Mouse (Mus musculus): ENCODE data around the gene Fsd1. TPM values are rescaled to one million over a fixed set of nuclear protein-coding genes. Genes with fewer than 3 reads are reported as not detected.

Gene Fsd1
- 0.23 and 0.35 TPM in 2 replicates for polyA plus RNA-seq (2012; rRNA removed)

DNA sequence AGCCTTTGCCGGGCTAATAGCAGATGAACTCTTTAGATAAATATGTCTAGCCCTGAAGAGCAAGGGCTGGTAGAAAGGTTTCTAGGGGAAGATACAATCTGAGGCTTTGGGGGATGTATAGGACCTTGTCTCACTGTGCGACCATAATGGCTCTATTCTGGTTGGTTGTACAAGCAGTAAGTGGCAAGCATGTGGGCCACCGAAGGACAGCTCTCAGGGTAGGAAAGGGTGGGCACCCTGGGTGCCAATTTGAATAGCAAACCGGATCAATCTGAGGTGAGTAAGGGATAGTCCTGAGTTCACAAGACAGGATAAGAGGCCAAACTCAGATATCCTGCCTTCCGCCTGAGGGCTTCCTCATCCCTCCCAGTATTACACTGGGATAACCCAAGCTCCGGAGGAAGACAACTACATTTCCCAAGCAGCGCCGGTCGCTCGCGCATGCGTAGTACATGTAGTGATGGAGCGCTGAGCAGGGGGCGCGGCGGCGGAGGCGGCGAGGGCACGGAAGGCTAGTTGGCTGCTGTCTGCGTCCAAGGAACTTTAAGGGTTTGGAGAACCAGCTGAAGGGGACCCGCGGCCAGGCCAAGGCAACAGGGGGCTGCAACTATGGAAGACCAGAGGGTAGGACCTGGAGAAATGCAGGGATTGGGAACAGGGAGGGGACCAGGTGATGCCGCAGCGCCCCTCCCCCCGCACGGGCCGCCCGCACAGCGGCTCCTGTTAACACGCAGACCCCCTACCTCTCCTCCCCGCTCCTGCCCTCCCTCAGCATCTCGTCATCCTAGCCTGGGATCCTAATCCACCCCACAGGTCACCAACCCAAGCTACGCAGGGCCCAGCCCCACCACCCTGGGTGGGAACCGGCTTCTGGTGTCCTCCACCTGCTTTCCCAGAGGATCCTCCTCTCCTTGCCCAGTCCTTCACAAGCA lies at the start of gene Fsd1:
Fsd1 (plus strand) TSS at position 480 of the 932 bp plus-strand sequence.

DNA sequence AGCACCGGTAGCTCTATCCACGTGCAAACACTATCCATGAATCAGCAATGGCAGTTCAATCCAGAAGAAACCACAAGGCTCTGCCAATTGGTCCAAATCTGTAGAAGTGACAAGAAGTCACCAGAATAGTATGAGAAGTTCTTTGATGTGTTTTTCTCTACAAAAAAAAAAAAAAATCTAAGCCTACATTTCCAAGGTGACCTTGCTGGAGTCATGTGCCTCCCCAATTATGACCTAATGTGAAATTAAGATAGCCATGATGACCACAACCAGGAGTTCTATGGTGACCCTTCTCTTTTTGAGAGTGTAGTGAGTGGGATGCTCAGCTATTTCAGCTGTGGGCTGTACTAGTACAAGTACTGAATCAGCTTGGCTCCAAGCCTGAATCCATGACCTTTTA lies 36.9 kb upstream of the Fsd1 start, which contains the start of gene Zfp119b:
Zfp119b (minus strand) TSS at position 101 of the 400 bp plus-strand sequence.

GRCm38 (mm10) chr17:55952447-55953027 lies 33.8 kb upstream of the Fsd1 start, which contains the start of gene Ebi3:
Gene Ebi3 (plus strand): TSS chr17:55952640.

DNA sequence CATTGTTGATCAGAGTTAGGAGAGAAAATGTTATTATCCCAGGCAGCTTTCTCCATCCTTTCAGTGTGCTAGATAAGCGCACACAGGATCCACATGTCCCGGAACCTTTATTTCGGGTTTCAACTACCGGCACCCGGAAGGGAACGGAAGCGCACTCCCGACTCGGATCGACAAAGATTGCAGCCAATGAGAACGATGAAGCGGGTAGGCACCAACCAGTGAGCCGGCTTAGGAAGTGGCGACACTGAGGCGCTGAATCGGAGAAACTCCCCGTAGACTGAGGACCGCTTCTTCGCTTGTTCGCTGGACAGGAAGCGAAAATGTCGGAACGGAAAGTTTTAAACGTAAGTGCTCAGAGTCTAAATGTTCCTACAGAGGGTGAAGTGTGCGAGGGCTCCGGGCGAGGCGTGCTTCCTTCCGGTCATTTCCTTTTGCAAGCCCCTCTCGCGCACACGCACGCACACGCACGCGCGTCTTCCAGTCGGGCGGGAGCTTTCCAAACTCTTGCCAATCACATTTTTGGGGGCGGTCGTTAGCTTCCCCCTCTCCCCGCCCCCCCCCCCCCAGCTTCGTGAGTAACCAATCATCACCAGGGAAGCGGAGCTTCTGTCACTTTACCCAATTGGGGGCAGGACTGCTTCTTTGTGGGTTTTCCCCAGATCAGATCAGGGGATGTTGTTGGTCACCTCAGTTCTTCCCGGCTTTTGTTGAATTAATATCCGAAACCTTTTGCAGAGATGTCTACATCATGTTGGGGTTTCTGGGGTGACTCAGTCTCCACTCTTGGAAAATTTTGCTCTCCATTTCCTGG lies 27.2 kb upstream of the Fsd1 start, which contains the start of gene Yju2:
Yju2 (plus strand) TSS at position 182 of the 811 bp plus-strand sequence.

DNA sequence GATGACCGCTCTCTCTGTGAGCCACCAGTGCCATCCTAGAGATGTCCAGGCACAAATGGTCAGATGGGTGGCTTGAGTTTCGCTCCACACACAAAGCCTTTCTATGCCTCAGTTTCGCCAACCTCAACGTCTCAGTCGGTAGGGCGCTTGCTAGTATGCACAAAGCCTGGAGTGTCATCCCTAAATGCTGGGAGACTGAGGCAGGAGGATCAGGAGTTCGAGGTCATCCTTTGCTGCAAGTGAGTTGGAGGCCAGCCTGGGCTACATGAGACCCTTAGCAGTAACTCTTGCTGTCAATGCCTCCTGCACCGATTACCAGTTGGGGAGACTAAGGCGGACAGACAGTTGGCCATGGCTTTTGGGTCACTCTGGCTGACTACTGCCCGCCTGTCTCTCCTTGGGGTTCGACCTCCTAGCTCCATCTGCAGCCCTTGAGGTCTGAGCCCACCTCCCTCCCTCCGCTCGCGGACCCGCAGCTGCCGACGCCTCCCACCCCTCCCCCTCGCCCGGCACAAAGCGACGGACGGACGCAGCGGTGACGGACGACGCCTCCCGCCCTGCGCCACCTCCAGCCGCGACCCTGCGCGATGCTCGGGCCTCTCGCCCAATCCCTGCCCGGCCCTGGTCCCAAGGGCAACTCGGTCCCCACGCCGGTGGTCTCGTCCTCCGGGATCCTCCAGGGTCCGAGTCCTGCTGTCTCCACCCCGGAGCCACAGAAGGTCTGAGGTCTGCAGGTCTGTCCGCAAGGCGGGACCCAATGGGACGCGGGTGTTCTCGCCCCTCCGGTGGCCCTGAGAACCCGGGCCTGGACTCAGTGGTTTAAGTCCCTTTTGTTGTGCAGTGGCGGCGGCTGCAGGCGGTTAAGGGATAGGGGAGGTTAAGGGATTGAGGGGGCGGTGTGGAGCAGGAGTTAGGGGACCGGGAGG lies 16.1 kb upstream of the Fsd1 start, which contains the start of gene Shd:
Shd (plus strand) TSS at position 502 of the 926 bp plus-strand sequence.

DNA sequence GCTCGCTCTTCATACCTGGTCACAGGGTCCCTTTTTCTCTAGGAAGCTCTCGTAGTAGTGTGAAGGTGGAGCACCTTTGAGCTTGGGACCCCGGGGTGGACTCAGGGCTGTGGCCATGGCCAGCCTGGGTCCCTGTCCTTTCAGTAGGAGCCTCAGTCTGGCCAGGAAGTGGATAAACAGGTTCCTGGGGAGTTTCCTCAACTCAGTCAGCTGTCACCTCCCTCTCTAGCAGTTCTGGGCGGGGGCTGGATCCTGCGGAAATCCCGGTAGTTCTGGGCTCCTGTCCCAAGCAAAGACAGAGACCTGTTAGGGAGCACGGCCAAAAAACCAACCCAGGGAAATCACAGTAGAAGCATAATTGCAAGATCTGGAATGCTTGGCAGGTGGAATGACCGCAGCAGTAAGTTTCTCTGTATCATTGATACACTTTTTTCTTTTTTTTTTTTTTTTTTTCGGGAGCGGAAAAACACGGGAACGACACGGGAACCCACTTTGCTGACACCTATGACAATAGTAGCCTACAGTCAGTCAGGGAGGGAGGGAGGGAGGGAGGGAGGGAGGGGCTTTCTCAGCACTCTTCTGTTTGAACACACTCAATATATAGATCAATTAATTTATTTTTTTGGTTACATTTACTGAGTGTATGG lies 19.2 kb downstream of the Fsd1 start, which contains the start of the genes Stap2 and Mpnd:
Stap2 (minus strand) TSS at position 170 of the 647 bp plus-strand sequence.
Mpnd (plus strand) TSS at position 297 of the 647 bp plus-strand sequence.

GRCm38 (mm10) chr17:56036176-56036900 lies 50.0 kb downstream of the Fsd1 start, which contains the start of gene Sh3gl1:
Gene Sh3gl1 (minus strand): TSS chr17:56036635.

DNA sequence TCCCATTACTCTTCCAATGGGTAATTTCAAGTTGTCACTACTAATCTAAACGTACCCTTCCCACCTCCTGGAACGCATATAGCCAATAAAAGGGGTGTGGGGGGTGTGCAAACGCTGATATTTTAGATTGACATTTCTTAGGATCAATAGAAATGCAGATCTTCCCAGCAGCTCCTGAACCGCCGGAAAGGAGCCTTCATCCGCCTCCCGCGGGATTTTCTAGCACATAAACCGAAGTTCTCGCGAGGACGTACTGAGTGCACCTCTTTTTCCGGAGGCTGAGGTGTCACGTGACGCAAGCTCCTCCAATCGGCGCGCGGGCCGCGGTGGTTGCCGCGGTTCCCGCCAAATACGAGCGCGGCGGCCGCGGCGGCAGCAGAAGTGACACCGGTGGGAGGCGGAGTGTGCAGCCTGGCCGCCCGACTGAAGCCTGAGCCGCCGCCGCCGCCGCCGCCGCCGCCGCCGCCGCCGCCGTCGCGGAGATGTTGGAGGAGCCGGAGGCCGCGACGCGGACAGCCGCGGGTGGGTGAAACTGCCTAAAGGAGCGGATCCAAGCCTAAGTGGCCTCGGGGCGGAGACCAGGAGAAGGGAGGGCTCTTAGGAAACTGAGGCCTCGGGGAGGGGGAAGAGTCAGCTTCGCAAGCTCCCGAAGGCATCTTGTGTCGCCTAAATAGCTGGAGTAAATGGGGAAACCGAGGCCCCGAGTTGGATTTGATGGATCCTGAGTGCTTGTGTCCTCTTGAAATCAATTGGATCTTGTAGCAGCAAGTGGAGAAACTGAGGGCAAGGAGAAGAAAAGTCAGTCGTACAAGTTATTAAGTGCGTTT lies 53.9 kb downstream of the Fsd1 start, which contains the start of gene Chaf1a:
Chaf1a (plus strand) TSS at position 410 of the 827 bp plus-strand sequence.

Other genes with a start within 250 kb of the Fsd1 start
- 0.14 and 0.15 TPM in 2 replicates for gene Adgre4, start 236.5 kb upstream of the Fsd1 start, polyA plus RNA-seq (2012; rRNA removed)
- gene Zfp119a, start 107.6 kb upstream of the Fsd1 start, polyA plus RNA-seq (2012; rRNA removed) = not detected in 2 replicates
- 0.03 and 0.10 TPM in 2 replicates for gene Zfp959, start 94.4 kb upstream of the Fsd1 start, polyA plus RNA-seq (2012; rRNA removed)
- not detected in 2 replicates for gene Zfp119b, start 37.0 kb upstream of the Fsd1 start, polyA plus RNA-seq (2012; rRNA removed)
- 1.7 and 3.1 TPM in 2 replicates for gene Ebi3, start 33.9 kb upstream of the Fsd1 start, polyA plus RNA-seq (2012; rRNA removed)
- gene Yju2, start 27.4 kb upstream of the Fsd1 start, polyA plus RNA-seq (2012; rRNA removed) = 2.5 and 2.8 TPM in 2 replicates
- 1.0 and 2.0 TPM in 2 replicates for gene Shd, start 16.0 kb upstream of the Fsd1 start, polyA plus RNA-seq (2012; rRNA removed)
- 35.8 and 36.1 TPM in 2 replicates for gene Stap2, start 19.1 kb downstream of the Fsd1 start, polyA plus RNA-seq (2012; rRNA removed)
- gene Mpnd, start 19.2 kb downstream of the Fsd1 start, polyA plus RNA-seq (2012; rRNA removed) = 68.7 and 91.5 TPM in 2 replicates
- gene Sh3gl1, start 50.1 kb downstream of the Fsd1 start, polyA plus RNA-seq (2012; rRNA removed) = 56.0 and 61.6 TPM in 2 replicates
- 1.4 and 2.1 TPM in 2 replicates for gene Chaf1a, start 53.9 kb downstream of the Fsd1 start, polyA plus RNA-seq (2012; rRNA removed)
- 25.8 and 28.1 TPM in 2 replicates for gene Ubxn6, start 88.5 kb downstream of the Fsd1 start, polyA plus RNA-seq (2012; rRNA removed)
- gene Hdgfl2, start 93.1 kb downstream of the Fsd1 start, polyA plus RNA-seq (2012; rRNA removed) = 22.5 and 23.4 TPM in 2 replicates
- gene Plin4, start 123.3 kb downstream of the Fsd1 start, polyA plus RNA-seq (2012; rRNA removed) = 10.9 and 12.4 TPM in 2 replicates
- 0.91 and 1.1 TPM in 2 replicates for gene Plin5, start 131.1 kb downstream of the Fsd1 start, polyA plus RNA-seq (2012; rRNA removed)
- 20.4 and 44.5 TPM in 2 replicates for gene Lrg1, start 135.5 kb downstream of the Fsd1 start, polyA plus RNA-seq (2012; rRNA removed)
- 4.3 and 10.0 TPM in 2 replicates for gene Sema6b, start 153.8 kb downstream of the Fsd1 start, polyA plus RNA-seq (2012; rRNA removed)
- 1.9 and 2.3 TPM in 2 replicates for gene Tnfaip8l1, start 176.0 kb downstream of the Fsd1 start, polyA plus RNA-seq (2012; rRNA removed)
- gene Mydgf, start 197.4 kb downstream of the Fsd1 start, polyA plus RNA-seq (2012; rRNA removed) = 58.8 and 74.9 TPM in 2 replicates
- 23.2 and 24.5 TPM in 2 replicates for gene Dpp9, start 232.4 kb downstream of the Fsd1 start, polyA plus RNA-seq (2012; rRNA removed)

Measured in stomach, adult 2 months (tissue).